Mouse (Mus musculus) kidney, embryonic 14.5 days (tissue): ENCODE measurements around the gene Bricd5. TPM values are rescaled to one million over a fixed set of nuclear protein-coding genes. Genes with fewer than 3 reads are reported as not detected.
"Not testable (repeated sequence)": the region's sequence is repeated elsewhere in the genome, so short reads cannot be mapped to it uniquely, and the experiment has no call there.

Source experiments
- ATAC-seq: fragments of 200-750 bp; cut with Nextera tagmentation; 2 replicates; pipeline ENCODE4 v1.8.0; 2017; ENCODE audit warnings: moderate number of reproducible peaks, mild to moderate bottlenecking, moderate TSS enrichment, moderate library complexity; ENCODE audit not compliant: low FRiP score, low TSS enrichment
- H3K27ac ChIP-seq: fragments of 300-500 bp; sonication (generic); 2 replicates; pipeline ENCODE4 v1.5.1; 2014; ENCODE audit warnings: low read depth, mild to moderate bottlenecking, low read length, moderate library complexity, mixed read lengths
- H3K27me3 ChIP-seq: fragments of 300-500 bp; sonication (generic); 2 replicates; pipeline ENCODE4 v1.6.1; 2014; ENCODE audit warnings: mild to moderate bottlenecking, low read length; ENCODE audit not compliant: control insufficient read depth, insufficient read depth
- H3K36me3 ChIP-seq: fragments of 300-500 bp; sonication (generic); 2 replicates; pipeline ENCODE4 v1.6.1; 2014; ENCODE audit warnings: low read length, mixed read lengths; ENCODE audit not compliant: control insufficient read depth, insufficient read depth
- H3K4me1 ChIP-seq: fragments of 300-500 bp; sonication (generic); 2 replicates; pipeline ENCODE4 v1.6.1; 2014; ENCODE audit warnings: low read length, mixed read lengths; ENCODE audit not compliant: control insufficient read depth, insufficient read depth
- H3K4me2 ChIP-seq: fragments of 300-500 bp; sonication (generic); replicated peaks from 2 replicates; pipeline ENCODE4 v1.6.1; 2014; ENCODE audit warnings: low read depth, mild to moderate bottlenecking, low read length
- H3K4me3 ChIP-seq: fragments of 300-500 bp; sonication (generic); 2 replicates; pipeline ENCODE4 v1.5.1; 2014; ENCODE audit warnings: mild to moderate bottlenecking, low read length
- H3K9ac ChIP-seq: fragments of 300-500 bp; sonication (generic); 2 replicates; pipeline ENCODE4 v1.6.1; 2014; ENCODE audit warnings: low read depth, mild to moderate bottlenecking, low read length, moderate library complexity
- H3K9me3 ChIP-seq: fragments of 300-500 bp; sonication (generic); 2 replicates; pipeline ENCODE4 v1.6.1; 2016; ENCODE audit warnings: low read length; ENCODE audit not compliant: control insufficient read depth
- WGBS: fragments of 180-500 bp; shearing (Covaris S2); extraction: QIAGEN DNeasy Blood & Tissue Kit; methylation state at CpG from one replicate; pipeline ENCODE4 v1.1.7; 2014; 5-methylcytosine and 5-hydroxymethylcytosine counted together
- polyA plus RNA-seq: library from polyadenylated mRNA; unstranded; fragments of >200 nt; fragmentation: Nextera tagmentation; extraction: Ambion mirVana; gene quantifications from 2 replicates; pipeline ENCODE4 v1.2.1, GENCODE M21; 2014

Bricd5 gene
- 0.71 and 1.6 TPM in 2 replicates for polyA plus RNA-seq

- 72% methylated on average over 6 of the region's 6 CpGs for WGBS
- peak within 1 kb of the TSS; percentile 98; the same call in 1 of the 2 replicates for H3K4me2 ChIP-seq
- H3K36me3 ChIP-seq: peaks cover 38% of the 10 kb centered on the region
- no peak for ATAC-seq
- no peak within 1 kb of the TSS for H3K9ac ChIP-seq
- no peaks in the 10 kb centered on the region for H3K27me3 ChIP-seq
- peaks cover 45% of the 10 kb centered on the region for H3K4me1 ChIP-seq
- H3K27ac ChIP-seq: peak within 1 kb of the TSS; percentile 18; the same call in 1 of the 2 replicates
- H3K4me3 ChIP-seq: no peak within 1 kb of the TSS
- no peaks in the 10 kb centered on the region for H3K9me3 ChIP-seq
These were observed at the start of gene Bricd5 for GRCm38 (mm10) chr17:24473612-24474275. Bricd5 (plus strand) TSS chr17:24473884.

- 94% methylated on average over 5 of the region's 5 CpGs for WGBS
- no peaks in the 10 kb centered on the region for H3K9me3 ChIP-seq
- H3K4me3 ChIP-seq: no peak overlapping the region
- peaks cover 60% of the 10 kb centered on the region for H3K36me3 ChIP-seq
- H3K27me3 ChIP-seq: no peaks in the 10 kb centered on the region
- ATAC-seq: no peak
- H3K27ac ChIP-seq: no peak overlapping the region
- 0 out of 2 replicates have a peak, but pooled peaks cover 3% of the 10 kb centered on the region for H3K4me1 ChIP-seq
- no peak overlapping the region for H3K4me2 ChIP-seq
- no peak overlapping the region for H3K9ac ChIP-seq
These were observed 49.2 kb upstream of the Bricd5 start for GRCm38 (mm10) chr17:24424489-24424888.

- H3K4me2 ChIP-seq, ATAC-seq, H3K9ac ChIP-seq, H3K9me3 ChIP-seq, H3K4me1 ChIP-seq, H3K4me3 ChIP-seq, H3K27ac ChIP-seq, H3K27me3 ChIP-seq: not testable (repeated sequence)
- peaks cover 52% of the 10 kb centered on the region for H3K36me3 ChIP-seq
- WGBS: 97% methylated on average over 4 of the region's 8 CpGs
These were observed 48.4 kb upstream of the Bricd5 start for GRCm38 (mm10) chr17:24425326-24425725.

- Histone ChIP-seq H3K4me3 (peak overlapping the region; percentile 77; the same call in 1 of the 2 replicates), H3K27ac (no peak overlapping the region; the same call in 1 of the 2 replicates), H3K4me1 (0 out of 2 replicates have a peak, but pooled peaks cover 3% of the 10 kb centered on the region), H3K9me3 (no peaks in the 10 kb centered on the region), H3K9ac (no peak overlapping the region), H3K36me3 (peaks cover 46% of the 10 kb centered on the region), H3K27me3 (no peaks in the 10 kb centered on the region), H3K4me2 (no peak overlapping the region)
- ATAC-seq: no peak
- 87% methylated on average over 7 of the region's 7 CpGs for WGBS
These were observed 47.8 kb upstream of the Bricd5 start for GRCm38 (mm10) chr17:24425905-24426304.

GRCm38 (mm10) chr17:24426471-24427169, 47.1 kb upstream of the Bricd5 start, which contains the start of gene Eci1:
Eci1 (plus strand) TSS chr17:24426641.
- H3K4me1 ChIP-seq: 0 out of 2 replicates have a peak, but pooled peaks cover 3% of the 10 kb centered on the region
- under 1% methylated on average over 47 of the region's 48 CpGs for WGBS
- peak within 1 kb of the TSS; percentile 53 for H3K4me2 ChIP-seq
- H3K9me3 ChIP-seq: no peaks in the 10 kb centered on the region
- peak; percentile 99 for ATAC-seq
- peak within 1 kb of the TSS; percentile 77 for H3K4me3 ChIP-seq
- H3K27ac ChIP-seq: peak within 1 kb of the TSS; percentile 95
- H3K36me3 ChIP-seq: peaks cover 39% of the 10 kb centered on the region
- H3K9ac ChIP-seq: peak within 1 kb of the TSS; percentile 87
- H3K27me3 ChIP-seq: no peaks in the 10 kb centered on the region

GRCm38 (mm10) chr17:24427170-24427557, 46.5 kb upstream of the Bricd5 start:
- H3K36me3 ChIP-seq: peaks cover 34% of the 10 kb centered on the region
- no peaks in the 10 kb centered on the region for H3K9me3 ChIP-seq
- peak overlapping the region; percentile 95; the same call in 1 of the 2 replicates for H3K27ac ChIP-seq
- H3K9ac ChIP-seq: peak overlapping the region; percentile 87; the same call in 1 of the 2 replicates
- H3K4me2 ChIP-seq: peak overlapping the region; percentile 53
- ATAC-seq: peak; percentile 18; the same call in 1 of the 2 replicates
- H3K4me3 ChIP-seq: peak overlapping the region; percentile 77
- H3K4me1 ChIP-seq: 0 out of 2 replicates have a peak, but pooled peaks cover 3% of the 10 kb centered on the region
- WGBS: 2% methylated on average over 8 of the region's 8 CpGs
- no peaks in the 10 kb centered on the region for H3K27me3 ChIP-seq

- peaks cover 15% of the 10 kb centered on the region for H3K36me3 ChIP-seq
- H3K27ac ChIP-seq: no peak overlapping the region
These were observed 44.3 kb upstream of the Bricd5 start for GRCm38 (mm10) chr17:24429201-24429983.

GRCm38 (mm10) chr17:24437016-24437415, 36.7 kb upstream of the Bricd5 start:
- Histone ChIP-seq H3K27ac (no peak overlapping the region), H3K27me3 (no peaks in the 10 kb centered on the region), H3K36me3 (peaks cover 55% of the 10 kb centered on the region), H3K4me3 (no peak overlapping the region), H3K9me3 (no peaks in the 10 kb centered on the region), H3K9ac (no peak overlapping the region), H3K4me2 (no peak overlapping the region), H3K4me1 (no peaks in the 10 kb centered on the region)
- WGBS: 77% methylated on average over 5 of the region's 5 CpGs
- peak; percentile 61; the same call in 1 of the 2 replicates for ATAC-seq

More at GRCm38 (mm10) chr17:24429201-24429983, 44.3 kb upstream of the Bricd5 start:
- H3K27me3 ChIP-seq: no peaks in the 10 kb centered on the region
- H3K9ac ChIP-seq: no peak overlapping the region
- no peak overlapping the region for H3K4me2 ChIP-seq
- no peak for ATAC-seq
- no peak overlapping the region for H3K4me3 ChIP-seq
- 80% methylated on average over 14 of the region's 14 CpGs for WGBS
- H3K4me1 ChIP-seq: 0 out of 2 replicates have a peak, but pooled peaks cover 3% of the 10 kb centered on the region
- no peaks in the 10 kb centered on the region for H3K9me3 ChIP-seq
